Mouse (Mus musculus) MEL (cell line): ENCODE measurements around the gene Nr2c2ap.

ENCODE experiments used
- CHD1 ChIP-seq: IDR thresholded peaks from 2 replicates; pipeline ENCODE4 v1.6.1; 2012; ENCODE audit warnings: low read depth, mild to moderate bottlenecking, inconsistent platforms, low read length, improper control_type of control experiment
- ZNF384 ChIP-seq: IDR thresholded peaks from 2 replicates; pipeline ENCODE4 v1.6.1; 2012; ENCODE audit warnings: low read depth, mild to moderate bottlenecking, inconsistent platforms, low read length, improper control_type of control experiment

DNA sequence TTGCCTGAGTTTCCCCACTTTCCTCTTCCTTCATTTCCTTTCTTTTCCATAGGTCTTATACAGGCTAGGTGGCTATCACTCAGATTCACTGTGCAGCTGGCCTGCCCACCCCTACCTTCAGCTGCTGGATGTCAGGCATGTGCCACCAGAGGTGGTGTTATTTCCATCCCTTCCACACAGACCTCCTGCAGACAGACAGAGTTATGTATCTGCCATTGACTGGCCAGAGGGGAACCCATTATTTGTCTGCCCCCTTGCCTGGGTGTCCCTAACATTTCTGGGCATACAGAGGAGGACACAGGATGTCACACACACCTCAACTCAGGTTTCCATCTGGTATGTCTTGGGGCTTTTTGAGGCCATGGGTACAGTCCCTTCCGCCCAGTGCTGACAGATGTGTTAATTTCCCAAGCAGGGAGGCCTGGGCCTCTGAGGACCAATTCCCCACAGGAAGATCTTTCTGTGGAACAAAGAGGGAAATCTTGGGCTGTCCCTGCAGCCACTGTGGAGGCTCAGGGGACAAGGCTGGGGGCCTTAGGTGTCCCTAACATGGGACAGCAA lies 26.2 kb downstream of the Nr2c2ap start:
- no peak for TF ChIP-seq ZNF384
- no peak for TF ChIP-seq CHD1
